Mouse (Mus musculus): Measurements from ENCODE around the gene Agxt.

Gene Agxt

DNA sequence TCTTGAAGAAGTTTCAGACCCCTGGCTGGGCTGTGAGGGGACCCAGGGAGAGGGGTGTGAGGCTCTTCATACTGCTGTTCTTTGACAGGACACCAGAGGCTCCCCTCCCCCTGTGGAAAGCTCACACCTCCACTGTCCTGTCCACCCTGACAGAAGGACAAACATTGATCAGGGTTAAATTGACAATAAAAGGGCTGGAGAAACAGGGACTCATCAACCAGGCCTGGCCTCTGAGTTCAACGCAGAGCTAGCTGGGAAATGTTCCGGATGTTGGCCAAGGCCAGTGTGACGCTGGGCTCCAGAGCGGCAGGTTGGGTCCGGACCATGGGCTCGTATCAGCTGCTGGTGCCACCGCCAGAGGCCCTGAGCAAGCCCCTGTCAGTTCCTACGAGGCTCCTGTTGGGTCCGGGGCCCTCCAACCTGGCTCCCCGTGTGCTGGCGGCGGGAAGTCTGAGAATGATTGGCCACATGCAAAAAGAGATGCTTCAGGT is at the start of gene Agxt:
TSS of gene Agxt (plus strand) at position 205 of the 491 bp plus-strand sequence.
- no peak for DNase-seq (ENCODE audit: low spot score)

DNA sequence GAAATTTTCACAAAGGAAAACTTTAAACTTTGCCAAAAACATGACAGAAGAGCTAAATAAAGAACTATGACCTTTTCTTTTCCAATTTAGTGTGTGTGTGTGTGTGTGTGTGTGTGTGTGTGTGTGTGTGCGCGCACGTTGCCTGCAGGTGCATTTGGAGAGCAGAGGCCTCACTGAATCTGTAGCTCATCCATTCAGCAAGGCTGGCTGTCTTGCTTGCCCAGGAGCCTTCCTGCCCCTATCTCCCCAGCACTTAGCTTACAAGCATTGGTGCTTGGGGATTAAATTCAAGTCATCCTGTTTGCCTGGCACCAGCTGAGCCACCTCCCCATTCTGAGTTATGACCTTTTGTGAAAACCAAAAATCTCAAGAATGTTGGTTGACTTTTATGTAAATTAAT is 42.5 kb upstream of the Agxt start:
- no peak for DNase-seq (ENCODE audit: low spot score)

DNA sequence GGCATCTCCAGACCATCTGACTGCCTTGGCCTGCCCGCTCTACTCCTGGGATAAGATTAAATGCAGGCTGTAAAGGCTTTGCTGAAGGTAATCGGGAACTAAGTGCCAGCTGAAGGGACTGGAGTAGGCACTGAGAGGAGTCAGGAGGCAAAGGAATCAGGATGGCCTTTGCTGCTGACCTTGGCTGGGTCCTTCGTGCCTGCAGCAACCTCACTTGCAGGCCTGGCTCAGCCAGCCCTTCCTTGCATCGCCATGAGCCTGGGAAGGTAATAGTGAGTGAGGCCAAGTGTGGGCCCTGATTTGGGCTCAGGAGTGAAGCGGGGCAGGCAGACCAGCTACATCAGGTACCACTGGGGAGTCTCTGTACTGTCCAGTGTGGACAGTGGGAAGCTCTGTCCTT is 36.1 kb upstream of the Agxt start:
- DNase-seq (ENCODE audit: low spot score), result no peak

DNA sequence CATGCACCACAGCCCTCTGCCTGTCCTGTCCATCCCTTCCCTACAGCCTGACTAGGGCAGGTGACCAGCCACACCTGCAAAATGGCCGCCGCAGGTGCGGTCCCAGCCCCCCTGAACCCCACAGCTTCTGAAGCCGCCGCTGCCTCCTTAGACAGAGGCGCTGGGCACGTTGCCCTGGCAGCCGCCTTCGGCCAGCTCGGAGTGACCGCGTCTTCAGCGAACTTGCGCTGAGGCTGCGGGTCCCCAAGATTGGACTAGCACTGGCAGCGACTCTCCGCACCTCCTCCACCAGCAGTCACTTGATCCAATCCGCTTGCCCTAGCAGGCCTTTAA is 34.8 kb upstream of the Agxt start:
- DNase-seq (ENCODE audit: low spot score), result no peak

DNA sequence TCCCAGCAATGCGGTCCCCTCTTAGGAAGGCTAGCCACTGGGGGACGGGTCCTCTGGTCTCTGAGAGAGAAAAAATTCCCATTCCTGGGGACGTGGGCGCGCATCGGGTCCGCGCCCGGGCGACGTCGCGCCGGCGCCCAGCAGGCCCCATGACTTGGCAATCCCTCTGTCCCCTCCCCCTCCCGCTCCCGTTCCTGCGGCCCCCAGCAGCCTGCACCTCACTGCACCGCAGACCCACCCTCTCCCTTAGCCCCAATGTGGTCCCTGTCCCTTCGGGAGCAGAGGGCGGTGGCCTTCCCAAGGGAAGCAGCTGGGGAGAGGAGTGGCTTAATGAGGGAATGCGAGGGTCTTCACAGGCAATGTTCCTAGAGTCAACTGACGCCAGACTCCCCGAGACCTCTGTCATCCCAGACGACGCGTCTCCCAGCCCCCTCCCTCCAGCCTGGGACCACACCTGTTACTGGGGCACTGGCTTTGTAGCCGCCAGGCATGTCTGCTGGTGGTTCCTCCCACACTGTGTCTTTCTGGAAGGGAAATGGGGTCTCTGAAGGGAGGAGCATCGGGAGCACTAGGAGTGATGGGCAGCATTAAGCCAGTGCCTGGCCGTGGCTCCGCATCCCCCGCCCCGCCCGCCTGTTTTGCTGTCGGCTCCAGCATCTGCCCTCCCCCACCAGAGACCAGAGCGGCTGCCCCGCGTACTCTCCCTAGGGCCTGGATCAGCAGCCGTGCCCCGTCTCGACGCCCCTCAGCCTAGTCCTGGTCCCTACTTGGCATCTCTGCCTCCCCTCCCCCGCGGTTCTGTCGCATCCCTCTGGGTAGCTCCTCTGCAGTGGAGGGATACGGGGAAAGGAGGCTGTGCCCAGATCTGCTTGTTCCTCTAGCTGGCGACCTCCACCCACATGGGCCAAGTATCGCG is 34.2 kb upstream of the Agxt start:
- no peak for DNase-seq (ENCODE audit: low spot score)

DNA sequence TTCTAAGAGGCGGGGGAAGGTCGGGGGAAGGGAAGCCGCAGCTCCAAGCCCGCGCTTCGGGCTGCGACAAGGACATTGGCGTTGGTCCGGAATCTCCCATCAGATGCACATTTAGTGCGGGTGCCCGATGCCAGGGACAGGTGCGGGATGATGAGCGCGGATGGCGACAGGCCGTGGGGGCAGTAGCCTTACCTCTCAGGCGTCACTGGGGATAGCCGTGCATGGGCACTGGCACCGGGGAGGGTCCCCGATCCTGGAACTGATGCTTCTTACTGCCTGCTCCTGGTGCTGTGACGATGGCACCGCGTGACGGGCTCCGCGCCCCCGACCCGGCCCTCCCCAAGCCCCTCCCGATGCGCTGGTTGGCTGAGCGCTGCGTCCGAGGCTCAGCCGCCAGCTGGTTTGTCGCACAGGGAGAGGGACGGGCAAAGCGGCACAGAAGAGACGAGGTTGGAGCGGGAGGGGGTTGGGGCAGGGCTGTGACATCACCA is 33.4 kb upstream of the Agxt start, which contains the start of gene Kif1a:
TSS of gene Kif1a (minus strand) at position 381 of the 491 bp plus-strand sequence.
- DNase-seq (ENCODE audit: low spot score), result no peak

DNA sequence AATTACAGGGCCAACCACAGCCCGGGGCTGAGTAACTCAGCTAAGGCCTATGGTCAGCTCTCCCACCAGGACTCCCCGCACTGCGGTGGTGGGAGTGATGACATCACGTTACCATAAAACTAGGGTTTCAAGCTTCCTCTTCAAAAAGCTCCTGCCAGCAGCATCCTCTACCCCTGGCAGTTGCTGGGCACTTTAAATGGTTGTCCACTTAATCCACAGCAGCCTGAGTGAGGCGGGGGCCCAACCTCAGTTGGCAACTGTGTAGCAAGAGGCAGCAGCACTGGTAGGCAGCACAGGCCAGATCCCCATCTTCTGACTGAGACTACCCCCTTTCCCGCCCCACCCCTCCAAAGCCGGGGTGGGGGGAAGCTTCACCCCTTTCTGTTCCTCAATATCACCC is 32.3 kb upstream of the Agxt start:
- DNase-seq (ENCODE audit: low spot score), result no peak

DNA sequence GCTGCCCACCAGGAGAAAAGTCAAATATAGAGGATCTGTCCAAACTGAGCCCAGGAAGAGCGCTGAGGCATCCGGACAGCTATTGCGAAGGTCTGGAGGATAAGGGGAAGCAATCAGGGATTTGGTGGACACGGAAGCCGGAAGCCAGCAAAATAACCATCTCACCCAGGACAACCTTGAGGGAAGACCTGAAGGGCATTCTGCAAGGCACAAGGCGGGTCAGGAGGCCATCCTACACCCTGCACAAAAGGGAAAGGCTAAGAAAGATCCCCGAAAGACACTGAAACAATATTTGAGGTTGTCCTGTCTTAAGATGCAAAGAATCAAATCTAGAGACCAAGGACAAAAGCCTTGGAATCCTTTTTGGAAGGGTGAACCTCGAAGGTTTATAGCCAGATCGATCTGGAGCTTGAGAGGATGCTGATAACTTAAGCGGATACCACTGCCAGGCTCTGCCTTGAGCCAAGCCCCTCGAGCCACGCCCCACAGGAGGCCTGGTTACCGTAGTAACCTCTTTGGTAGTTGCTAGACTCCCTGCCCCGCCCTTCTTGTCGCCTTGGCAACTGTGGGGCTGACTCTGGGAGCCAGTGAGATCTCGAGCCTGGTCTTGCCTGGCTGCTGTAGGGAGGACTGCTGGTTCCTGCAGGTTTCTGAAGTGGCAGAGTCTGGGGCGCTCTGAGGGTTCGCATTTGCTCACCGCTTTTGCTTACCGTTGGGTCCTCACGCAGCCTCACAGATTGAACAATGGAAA is 20.2 kb upstream of the Agxt start:
- DNase-seq (ENCODE audit: low spot score), result peak; percentile 23

DNA sequence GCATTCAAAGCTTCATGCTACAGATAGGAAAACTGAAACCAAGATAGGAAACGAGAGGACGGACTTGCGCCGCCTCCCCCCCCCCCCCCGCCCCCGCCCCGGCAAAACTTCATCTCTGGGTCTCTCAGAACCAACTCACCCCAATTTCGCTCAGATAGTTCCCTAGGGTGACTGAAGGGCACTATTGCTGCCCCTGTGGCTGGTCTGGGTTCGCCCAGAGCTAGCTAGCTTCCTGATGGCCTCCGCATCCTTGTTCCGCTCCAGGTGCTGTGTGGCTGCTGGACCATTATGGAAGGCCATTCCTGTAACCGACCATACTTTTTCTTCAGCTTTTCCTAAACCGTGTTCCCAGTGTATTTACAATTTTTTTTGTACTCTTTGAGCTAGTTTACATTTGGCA is 19.6 kb upstream of the Agxt start:
- no peak for DNase-seq (ENCODE audit: low spot score)

DNA sequence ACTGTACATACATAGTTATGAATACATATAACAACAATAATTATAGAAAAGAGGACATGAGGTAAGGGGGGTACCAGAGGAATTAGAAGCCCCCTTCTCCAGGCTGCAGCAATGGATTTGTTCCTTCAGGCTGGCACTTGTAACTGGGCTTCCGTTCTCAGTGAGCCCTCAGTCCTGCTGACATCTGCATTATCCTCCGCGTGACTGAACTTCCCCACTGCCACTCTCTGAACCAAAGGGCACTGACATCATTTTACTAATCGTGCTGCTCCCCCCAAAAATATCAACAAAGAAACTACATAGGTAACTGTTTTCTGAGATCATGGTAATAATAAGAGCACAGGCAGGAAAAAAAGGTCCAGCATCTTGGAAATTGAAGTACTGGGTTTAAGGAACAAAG is 16.2 kb upstream of the Agxt start:
- no peak for DNase-seq (ENCODE audit: low spot score)

DNA sequence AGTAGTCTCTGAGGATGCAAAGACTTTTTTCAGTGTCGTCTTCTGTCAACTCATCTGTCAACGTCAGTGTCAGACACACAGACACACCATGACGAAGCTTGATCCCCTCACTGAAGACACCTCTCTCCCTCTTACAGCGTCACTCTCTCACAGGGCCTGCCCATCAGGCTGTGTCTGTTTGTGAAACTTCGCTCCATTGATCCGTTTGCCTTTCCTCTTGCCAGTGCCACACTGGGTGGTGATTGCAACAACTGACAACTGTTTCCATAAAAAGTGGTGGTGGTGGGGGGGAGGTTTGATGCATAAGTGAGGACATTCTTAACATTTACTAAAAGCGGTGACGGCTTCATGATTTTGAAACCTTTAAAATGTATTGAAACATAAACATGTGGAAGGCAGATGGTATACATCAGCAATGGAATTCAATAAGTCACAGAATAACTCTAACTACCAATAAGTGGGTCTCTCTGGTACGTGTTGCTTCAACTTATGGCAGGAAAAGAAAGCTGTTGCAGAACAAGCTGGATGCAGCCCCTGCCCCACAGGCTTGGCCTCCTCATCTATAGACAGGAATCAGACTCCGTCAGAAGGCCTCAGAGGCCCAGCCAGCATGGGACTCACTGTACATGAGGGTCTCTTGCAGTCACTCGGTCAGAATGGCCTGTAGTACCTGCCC is 11.7 kb upstream of the Agxt start:
- DNase-seq (ENCODE audit: low spot score), result no peak

DNA sequence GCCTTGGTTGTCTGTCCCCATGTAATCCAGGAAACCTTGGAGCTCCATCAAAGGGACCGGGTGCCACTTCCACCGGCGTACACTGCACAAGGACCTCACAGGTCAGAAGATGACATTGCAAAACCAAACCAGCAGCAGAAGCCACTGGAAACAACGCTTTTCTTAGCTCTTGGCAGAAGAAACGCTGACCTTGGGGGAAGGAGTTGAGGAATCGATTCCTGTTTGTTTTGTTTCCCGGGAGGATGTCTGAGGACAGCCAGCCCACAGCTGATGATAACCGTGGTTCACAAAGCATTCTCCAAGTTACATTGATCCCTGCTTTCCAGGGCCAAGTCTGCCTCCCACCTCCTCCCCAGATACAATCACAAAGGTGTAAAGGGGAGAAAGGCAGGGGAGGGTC is 11.0 kb upstream of the Agxt start:
- no peak for DNase-seq (ENCODE audit: low spot score)

DNA sequence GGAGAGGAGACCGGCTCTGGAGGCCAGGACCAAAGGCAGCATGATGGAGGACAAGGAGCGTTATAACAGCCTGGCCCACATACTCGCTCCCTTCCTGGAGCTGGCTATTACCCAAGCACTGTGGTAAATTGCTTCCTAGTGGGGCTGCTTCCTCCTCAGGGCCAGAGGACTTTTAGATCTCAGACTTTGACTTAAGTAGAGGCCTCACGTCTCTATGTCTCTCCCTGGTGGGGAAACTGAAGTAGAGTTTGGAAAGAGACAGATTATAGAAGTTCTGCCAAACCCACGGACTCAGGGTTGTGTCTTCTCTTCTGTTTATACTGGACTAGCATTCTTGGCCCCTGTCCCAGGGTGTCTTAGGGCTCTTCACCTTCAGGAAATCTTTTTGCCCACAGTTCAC is 9.8 kb upstream of the Agxt start:
- no peak for DNase-seq (ENCODE audit: low spot score)

DNA sequence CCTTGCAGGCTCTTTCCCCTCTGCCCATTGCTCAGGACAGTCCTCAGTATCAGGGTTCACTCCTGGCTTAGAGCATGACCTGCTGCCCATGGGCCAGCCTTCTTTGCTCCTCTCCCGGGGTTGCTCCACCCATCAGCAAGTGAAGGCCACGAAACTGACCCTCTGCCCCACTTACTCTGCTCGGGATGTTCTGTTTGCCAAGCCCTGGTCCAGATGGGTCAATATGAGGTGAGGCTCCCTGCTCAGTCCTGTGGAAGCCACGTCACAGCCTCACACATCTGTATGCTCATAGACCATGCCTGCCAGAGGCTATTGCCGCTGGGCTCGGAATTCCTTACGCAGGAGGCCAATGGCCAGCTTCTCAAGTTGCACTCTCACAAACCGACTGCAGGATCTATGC is 6.8 kb upstream of the Agxt start:
- no peak for DNase-seq (ENCODE audit: low spot score)

DNA sequence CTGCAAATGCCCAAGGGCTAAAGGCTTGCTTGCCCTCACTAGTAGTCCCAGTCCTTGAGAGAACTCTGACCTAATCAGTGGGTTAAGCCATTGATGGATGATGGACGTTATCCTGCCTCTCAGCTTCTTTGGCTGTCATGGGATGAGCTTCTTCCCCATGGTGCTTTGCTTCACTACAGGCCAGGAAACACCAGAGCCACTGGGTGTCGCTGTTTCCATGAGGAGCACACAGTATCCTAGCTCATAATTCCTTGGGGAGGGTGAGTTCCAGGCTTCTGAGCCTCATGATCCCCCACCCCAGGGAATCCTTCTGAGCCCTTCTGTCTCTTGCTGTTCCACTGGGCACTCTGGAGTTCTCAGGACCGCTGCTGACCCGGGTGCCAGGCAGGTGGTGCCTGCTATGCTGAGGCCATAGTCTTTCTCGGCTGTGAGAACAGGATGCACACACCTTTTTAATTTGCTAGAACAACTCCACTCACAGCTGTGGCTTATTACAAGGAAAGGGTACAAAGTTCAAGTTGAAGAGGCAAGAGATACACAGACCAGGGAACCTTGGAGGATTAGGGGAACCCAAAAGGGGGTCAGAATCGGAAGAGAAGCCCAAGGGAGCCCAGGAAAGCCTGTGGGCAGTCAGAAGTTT is 6.2 kb upstream of the Agxt start:
- no peak for DNase-seq (ENCODE audit: low spot score)

DNA sequence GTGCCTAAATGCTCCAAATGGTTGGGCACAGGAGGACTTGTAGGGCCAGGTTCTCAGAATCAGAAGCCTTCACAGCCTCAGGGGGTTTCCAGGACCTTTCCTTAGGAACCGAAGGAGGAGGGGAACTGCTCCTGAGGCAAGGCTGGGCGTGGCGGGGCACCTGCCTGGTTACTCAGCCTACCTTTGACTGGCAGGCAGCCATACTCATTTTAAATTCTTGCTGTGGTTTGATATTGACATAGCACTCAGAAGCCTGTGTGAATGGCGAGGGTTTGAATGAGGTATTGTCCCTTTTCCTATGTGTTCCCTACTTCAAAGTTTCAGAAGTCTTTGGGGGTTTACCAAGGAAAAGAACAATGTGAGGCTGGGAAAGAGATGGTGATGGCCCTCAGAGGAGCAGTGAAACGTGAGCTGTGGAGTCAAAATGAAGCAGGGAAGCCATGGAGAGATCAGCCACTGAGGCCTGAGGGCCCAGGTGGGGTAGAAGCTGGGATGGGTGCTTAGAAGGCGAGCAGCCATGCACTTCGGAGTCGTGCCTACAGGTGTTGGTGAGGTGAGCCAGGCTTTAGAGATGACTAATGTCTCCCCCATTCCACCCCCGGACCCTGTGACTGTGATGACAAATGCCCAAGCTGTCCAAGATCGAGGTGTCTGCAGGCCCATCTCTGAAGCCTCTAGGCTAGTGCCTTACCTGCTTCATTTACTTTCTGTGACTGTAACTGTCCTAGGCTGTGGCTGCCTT is 4.6 kb upstream of the Agxt start:
- DNase-seq (ENCODE audit: low spot score), result no peak

DNA sequence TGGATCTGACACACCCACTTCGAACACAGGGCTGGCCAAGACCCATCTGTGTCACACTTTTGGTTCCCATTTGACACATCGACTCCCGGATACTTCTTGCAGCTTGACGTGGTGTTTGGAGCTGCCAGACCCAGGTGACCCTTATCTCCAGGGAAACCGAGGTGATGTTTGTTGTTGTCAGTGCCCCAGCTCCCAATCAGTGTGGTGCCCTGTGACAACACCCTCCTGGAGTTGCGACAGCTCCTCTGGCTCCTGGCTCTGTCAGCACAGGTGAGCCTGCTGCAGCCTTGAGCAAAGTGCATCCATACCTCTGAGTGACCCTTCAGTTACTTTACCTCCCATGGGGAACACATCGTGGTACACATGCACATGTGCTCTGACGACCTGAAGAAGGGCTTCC is 2.4 kb upstream of the Agxt start:
- DNase-seq (ENCODE audit: low spot score), result no peak

DNA sequence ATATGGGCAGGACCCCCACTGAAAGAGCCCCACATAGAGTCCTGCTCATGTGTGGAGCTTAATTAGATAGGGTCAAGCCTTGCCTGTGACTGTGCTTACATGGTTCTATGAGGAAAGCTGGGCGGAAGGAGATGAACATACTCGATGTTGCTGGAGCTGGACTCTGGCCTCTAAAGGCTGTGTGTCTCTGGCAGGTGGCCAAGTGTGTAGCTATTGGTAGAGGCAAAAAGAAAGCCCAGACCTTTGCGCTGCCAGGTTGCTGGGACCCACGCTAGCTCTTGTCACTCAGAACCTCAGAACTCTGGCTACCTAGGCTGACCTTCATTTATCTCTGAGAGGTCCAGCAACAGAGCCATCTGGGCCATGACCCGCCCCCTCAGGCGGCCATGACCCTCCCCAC is 3.5 kb downstream of the Agxt start:
- no peak for DNase-seq (ENCODE audit: low spot score)

DNA sequence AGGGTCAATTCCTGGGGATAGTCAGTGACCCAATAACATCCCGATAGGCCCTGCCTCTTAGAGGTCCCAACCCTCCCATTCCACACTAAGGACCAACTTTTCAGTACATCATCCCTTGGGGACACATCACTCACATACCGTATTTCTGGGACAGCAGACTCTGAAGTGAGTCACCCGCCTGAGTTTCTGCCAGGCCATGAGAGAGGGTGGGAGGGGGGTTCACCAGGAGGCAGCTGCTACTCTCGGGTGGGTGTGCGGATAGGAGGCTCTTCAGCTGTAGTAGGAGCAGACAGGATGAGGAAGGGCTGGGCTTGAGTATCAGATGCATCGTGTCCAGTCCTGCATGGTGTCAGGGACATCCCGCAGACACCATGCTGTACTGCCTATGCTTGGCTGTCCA is 4.7 kb downstream of the Agxt start:
- no peak for DNase-seq (ENCODE audit: low spot score)

DNA sequence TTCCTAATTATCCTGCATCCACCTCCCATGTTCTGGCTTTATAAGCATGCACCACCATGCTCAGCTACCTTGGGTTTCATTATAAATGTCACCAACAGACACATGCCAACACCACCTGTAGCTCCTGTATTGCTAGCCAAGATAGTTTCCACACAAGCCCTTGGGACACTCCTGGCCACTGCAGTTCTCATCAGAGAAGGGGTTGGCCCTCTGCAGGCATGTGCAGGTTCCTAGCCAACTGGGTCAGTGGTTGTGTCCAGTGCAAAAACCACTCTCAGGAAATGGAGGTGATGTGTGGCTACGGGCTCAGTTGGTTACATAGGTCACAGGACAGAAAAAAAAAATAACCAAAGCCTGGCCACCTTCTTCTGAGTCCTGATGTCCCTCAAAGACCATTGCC is 7.8 kb downstream of the Agxt start:
- DNase-seq (ENCODE audit: low spot score), result no peak

DNA sequence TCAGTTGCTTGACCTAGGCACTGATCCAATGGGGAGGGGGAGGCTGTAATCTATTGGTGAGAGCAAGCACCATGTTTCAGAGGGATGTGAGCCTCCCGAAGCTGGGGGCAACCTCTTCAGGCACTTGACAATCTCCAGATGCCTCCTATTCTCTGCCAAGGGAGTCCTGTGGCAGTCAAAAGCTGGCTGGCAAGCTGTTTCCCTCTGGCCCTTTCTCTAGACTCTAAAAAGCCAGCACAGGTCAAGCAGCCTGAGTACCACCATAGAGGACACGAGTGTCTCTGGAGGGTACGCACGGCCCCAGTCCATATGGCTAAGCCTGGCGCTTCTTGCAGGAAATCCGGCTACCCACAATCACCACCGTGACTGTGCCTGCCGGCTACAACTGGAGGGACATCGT is 9.1 kb downstream of the Agxt start:
- no peak for DNase-seq (ENCODE audit: low spot score)
